Mouse (Mus musculus) E14TG2a.4 (cell line): Measurements from ENCODE around the gene Lenep.

ENCODE experiments used
- CTCF ChIP-seq: conservative IDR thresholded peaks from 2 replicates; pipeline ENCODE4 v1.5.1; 2014; ENCODE audit warnings: low read length
- NANOG ChIP-seq: IDR thresholded peaks from 2 replicates; pipeline ENCODE4 v1.6.1; 2014; ENCODE audit warnings: borderline replicate concordance, low read length, mixed read lengths
- POU5F1 ChIP-seq: IDR thresholded peaks from 2 replicates; pipeline ENCODE4 v1.6.1; 2014; ENCODE audit warnings: low read length, borderline replicate concordance

DNA sequence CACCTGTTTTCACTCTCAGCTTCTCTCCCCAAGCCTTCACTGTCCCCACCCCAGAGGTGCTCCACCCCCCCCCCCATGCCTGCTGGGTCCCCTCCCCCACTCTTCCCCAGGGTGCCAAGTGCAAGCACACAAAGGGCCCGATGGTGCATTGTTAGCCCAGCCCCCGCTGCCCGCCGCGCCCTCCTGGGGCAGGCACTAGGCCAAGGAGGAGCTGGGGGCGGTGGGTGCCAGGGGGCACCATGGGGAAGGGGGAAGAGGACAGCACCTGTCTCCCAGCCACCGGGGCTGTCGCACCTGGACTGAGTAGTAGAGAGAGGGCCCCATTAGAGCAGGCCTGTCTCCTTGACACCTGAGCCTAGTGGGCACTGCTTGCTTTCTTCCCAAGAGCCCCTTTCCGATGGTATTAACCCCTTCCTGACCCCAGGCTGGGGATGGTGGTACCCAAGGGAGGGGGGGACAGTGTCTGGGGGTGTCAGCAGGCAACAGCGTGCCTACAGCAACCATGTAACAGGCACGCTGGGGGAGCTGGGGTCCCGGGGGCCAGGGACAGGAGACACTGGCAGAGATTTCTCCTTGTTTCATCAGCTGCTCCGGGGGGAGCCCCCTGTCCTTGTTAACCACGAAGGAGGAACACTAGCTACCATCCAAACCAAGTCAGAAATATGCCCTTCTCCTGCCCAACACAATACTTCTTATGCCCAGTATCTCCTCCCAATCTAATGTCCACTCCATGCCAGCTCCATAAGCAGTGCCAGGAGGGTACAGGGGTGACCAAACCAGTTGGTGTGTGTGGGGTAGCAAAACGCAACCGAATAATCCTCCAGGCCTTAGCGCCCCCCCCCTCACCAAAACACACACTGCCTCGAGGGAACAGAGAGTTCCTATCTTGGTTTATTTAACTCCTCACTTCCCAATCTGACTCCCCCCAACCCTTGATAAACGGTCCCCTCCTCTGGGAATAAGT is 11.6 kb downstream of the Lenep start:
- TF ChIP-seq CTCF (no peak), NANOG (no peak), POU5F1 (no peak)
